Mouse (Mus musculus): ENCODE measurements around the gene Cela1.

GRCm38 (mm10) chr15:100722564-100722963, 34.8 kb upstream of the Cela1 start:
- TF ChIP-seq CTCF (IDR thresholded peaks at IDR 0.05; ENCODE audit: low read depth, low read length) (no peak), GATA2 (IDR thresholded peaks at IDR 0.05; ENCODE audit: borderline replicate concordance, low read depth, low read length) (no peak)
